Mouse (Mus musculus): ENCODE results near the gene Tcf23.

Gene Tcf23

DNA sequence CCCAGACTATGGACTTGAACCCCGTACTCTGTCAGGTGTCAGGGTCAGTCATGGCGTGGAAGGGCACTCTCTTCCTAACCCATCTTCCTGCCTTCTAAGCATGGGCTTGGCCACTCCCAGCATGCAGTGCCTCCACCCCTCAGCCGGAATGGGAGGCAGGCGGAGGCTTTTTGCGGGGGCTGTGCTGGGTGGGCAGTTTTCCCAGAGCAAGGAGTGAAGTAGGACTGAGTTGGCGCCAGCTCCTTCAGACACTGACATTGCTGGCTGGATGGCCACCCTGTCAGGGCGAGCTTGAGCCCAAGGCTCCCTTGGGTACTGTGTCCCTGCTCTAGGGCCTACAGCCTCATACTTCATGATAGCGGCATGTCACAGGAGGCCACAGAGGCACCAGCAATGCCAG, at the start of gene Tcf23:
Gene Tcf23 (plus strand): TSS at position 247 of the 400 bp plus-strand sequence.
- no peak for DNase-seq (ENCODE audit: low spot score)

GRCm38 (mm10) chr5:30918691-30919090, 49.8 kb upstream of the Tcf23 start:
- no peak for DNase-seq (ENCODE audit: low spot score)

DNA sequence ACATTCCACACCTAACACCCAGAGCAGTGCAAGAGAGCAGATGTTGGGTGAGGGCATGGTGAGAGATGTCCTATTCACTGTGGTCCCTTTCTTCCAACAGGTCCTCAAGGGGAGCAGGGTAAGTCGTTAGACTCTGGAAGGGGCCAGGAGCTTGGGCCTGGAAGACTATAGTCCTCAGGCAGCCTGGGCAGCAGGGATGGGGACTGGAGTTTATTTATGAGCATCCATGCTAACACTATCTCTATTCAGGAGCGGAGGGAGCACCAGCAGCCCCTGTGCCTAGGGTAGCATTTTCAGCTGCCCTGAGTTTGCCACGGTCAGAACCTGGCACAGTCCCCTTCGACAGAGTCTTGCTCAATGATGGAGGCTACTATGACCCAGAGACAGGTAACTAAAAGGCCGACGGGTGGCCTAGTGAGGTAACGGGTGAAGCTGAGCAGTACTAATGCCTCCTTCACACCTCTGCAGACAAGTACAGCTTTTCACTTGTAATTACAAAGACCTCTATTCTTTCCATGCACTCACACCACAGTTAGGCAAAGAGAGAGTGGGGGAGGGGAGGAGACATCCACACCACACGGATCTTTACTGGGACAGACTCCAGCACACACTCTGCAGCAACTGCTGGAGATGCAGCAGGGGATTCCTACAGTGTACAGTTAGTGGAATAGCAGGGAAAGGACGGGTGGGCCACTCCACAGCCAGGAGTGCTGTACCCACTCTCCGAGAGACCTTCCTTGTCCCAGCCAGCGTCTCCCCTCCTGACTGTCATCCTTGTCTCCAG, 48.4 kb upstream of the Tcf23 start:
- DNase-seq (ENCODE audit: low spot score) = no peak

- DNase-seq (ENCODE audit: low spot score) = no peak
These were observed 47.8 kb upstream of the Tcf23 start for GRCm38 (mm10) chr5:30920621-30921020.

DNA sequence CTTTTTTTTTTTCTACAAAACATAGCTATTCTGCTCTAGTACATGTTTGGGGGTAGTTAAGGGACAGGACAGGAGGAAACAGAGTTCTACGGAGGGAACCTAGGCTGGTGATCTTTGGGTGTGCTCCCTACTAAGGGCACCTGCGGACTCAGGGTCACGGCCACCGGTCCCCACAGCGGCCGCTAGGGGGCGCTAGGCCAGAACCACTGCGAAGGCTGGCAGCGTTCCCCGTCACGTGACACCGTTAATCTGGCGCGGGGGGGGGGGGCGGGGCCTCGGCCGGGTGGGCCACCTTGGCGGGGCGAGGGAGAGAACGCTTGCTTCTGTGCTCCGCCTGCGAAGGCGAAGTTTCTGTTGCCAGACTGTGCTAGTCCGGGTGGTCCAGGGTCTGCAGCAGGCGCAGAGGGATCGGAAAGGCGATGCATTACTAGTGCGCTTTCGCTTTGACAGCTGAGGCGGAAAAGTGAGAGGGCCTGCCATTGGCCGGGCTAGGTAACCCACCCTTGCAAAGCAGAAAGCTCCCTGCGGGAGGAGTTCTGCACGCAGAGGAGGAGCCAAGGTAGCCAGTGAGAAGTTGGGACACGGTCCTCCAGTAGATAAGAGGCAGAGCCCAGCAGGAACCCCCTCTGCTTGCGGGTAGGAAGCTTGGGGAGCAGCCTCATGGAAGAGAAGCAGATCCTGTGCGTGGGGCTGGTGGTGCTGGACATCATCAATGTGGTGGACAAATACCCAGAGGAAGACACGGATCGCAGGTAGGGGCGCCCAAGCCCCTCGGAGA, 47.0 kb upstream of the Tcf23 start, which contains the start of gene Khk:
Gene Khk (plus strand): TSS at position 176 of the 778 bp plus-strand sequence.
- DNase-seq (ENCODE audit: low spot score) = peak; percentile 89

GRCm38 (mm10) chr5:30922581-30923041, 45.9 kb upstream of the Tcf23 start:
- no peak for DNase-seq (ENCODE audit: low spot score)

GRCm38 (mm10) chr5:30923119-30923518, 45.3 kb upstream of the Tcf23 start:
- no peak for DNase-seq (ENCODE audit: low spot score)

GRCm38 (mm10) chr5:30924614-30925013, 43.8 kb upstream of the Tcf23 start:
- no peak for DNase-seq (ENCODE audit: low spot score)

GRCm38 (mm10) chr5:30925217-30925616, 43.2 kb upstream of the Tcf23 start:
- DNase-seq (ENCODE audit: low spot score) = no peak

DNA sequence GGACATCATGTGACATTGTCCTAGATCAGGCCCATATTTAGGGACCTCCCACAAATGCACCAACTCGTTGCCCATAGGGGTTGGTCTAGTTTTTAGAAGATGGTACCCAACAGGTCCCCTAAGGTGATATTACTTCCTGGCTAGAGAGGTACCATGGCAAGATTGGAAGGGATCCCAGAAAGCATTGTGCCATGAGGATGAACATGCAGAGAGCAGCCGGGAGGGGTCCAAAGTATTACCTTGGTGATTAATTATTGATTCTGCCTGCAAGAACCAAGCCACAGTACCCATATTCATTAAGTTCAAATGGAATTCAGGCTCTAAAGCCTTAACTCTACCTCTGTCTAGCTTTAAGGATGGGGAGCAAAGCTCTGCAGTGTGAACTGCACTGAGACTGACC, 42.4 kb upstream of the Tcf23 start:
- DNase-seq (ENCODE audit: low spot score) = no peak

GRCm38 (mm10) chr5:30927945-30928529, 40.4 kb upstream of the Tcf23 start:
- no peak for DNase-seq (ENCODE audit: low spot score)

DNA sequence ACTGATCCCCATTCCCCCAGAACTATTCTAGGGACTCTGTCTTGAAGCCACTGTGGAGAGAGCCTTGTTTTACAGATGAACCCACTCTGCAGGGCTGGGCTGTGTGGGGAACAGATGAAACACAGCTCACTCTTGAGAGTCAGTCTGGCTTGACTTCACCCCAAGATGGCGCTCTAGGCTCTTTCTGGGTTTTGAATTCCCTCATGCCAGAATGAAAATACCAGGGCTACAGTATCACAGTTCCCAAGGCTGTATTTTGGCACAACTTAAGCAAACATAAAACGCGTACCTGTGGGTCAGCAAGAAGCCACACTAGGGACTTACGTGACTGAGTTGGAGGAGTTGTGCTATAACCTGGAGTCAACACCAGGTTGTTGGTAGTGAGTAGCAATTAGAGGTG, 38.3 kb upstream of the Tcf23 start:
- peak; percentile 37 for DNase-seq (ENCODE audit: low spot score)

DNA sequence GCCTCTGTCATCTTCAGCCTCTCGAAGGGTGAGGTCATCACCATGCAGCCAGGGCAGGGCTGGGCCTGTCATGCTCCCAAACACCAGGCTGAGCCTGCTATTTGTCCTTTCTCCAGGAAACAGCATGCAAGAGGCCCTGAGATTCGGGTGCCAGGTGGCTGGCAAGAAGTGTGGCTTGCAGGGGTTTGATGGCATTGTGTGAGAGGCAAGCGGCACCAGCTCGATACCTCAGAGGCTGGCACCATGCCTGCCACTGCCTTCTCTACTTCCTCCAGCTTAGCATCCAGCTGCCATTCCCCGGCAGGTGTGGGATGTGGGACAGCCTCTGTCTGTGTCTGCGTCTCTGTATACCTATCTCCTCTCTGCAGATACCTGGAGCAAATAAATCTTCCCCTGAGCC, 37.6 kb upstream of the Tcf23 start:
- DNase-seq (ENCODE audit: low spot score) = no peak

DNA sequence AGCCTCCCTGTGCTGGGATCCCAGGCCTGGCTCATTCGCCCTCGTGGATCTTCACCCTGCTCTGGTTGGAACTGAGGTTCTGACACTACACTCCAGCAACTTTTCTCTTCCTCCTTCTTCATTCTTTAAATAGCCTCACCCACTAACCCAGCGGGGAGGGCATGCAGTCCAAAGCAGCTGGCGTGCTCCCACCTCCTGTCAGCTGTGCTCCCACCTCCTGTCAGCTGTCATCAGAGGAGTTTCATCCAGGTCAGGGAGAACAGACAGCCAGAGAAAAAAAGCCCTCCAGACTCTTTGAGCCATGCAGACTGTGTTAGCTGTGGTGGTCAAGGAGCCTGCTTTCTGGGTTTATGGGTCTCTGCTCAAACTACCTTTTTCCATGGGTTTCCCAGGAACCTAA, 37.1 kb upstream of the Tcf23 start:
- no peak for DNase-seq (ENCODE audit: low spot score)

DNA sequence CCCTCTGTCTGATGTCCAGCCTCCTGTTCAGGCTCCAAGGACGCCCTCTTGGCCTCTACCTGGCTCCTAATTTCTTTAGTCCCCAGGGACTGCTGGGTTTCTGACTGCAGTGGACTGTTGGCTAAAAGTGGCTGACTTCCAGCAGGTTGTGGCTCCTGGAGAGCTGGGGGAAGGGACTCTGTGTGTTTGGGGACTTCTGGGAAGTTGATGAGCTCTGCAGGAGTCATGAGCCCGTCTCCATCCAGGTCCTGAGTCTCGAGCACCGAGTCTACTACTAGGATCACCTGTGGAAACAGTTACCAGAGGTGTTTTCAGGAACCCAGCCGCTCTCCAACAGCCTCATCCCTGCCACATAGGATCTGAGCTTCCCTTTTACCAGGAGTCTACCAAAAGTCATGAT, 34.8 kb upstream of the Tcf23 start:
- DNase-seq (ENCODE audit: low spot score) = no peak

DNA sequence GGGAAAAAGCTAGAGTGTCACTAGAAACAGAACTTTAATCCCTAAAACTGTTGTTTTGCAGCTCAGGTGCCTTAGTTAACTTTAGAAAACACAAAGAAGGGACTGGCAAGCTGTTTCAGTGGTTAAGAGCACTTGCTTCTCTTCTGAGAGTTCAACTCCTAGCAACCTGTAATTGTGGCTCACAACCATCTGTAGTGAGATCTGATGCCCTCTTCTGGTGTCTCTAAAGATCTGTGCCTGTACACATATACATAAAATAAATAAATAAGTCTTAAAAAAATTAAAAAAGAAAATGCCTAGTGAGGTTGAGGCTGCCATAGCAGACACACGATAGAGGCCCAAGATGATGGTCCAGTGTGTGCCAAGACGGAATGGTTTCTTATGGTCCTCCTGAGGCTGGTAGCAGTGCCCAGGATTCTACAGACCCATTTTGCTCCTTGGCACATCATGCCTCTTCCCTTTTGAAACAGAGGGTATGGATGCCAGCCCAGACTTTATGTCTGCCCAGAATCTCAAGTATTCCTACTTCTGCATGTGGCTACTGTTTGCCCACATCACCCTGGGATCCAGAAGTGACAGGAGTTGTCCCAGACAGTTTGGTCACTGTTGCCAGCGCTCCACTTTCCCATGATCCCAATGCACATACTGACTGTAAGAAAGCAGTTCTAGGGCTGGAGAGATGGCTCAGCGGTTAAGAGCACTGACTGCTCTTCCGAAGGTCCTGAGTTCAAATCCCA, 33.6 kb upstream of the Tcf23 start:
- DNase-seq (ENCODE audit: low spot score) = no peak

DNA sequence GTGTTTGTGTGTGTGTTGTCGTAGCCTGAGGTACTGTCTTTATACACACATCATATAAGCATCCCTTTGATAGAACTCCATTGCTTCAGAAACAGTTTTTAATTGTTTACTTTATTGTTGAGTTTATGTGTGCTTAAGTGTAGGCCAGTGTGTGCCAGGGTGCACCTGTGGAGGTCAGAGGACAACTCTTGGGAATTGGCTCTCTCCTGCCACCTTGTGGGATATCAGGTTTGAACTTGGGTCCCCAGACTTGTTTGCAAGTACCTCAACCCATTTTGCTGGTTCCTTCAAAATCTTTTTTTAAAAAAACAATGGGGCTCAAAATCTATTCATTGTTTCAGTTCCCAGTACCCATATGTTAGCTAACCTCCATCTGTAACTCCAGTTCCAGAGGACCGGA, 25.5 kb upstream of the Tcf23 start:
- no peak for DNase-seq (ENCODE audit: low spot score)

DNA sequence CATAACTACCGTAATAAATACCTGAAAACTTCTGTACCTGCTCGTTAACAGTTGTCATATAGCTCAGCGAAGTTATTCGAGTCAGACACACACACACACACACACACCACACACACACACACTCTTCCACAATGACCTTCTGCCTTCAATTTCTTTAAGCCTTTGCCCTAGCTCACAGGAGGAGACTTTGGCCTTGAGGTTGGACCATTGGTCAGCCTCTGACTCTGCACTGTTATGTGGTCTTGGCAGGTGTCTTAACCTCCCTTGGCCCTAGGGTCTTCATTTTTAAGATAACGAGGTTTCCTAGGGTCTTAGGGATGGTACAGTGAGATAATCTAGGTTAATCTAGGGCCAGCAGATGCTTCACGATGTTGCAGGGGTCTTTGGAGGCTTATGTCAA, 24.1 kb upstream of the Tcf23 start:
- no peak for DNase-seq (ENCODE audit: low spot score)

DNA sequence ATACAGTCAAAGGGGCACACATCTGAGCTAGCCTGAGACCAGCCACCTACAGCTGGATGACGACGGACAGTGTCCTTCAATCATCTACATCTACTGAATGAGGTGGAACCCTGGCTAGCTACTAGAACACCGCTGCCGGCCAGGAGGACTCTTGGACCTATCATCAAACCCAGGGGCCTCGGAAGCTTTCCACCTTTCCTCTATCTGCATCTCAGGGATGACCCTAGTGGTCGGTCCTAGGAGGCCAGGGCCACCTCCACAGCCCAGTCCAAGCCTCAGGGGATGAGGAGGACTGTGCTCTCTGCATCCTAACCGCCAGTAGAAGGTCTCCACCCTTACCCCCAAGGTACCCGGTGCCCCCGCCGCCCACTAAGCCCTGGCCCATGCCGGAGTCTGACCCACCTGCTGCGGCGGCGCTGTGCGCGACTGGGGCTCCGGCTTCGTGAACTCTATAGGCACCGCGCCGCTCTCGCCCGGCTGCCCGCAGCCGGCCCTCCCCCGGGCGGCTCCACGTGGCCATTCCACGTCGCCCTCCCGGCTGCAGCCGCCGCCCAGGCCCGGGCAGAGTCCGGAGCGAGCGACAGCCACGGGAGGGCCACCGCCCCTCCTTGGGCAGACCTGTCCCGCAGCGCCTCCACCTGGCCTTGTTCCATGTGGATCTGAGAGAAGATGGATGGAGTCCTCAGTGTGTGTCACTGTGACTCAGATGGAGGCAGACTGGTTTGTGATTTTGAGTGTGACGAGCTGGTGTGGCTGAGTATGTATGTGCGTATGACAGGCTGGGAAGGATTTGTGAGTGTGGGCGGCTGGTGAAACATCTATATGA, 23.3 kb upstream of the Tcf23 start, which contains the start of gene Cgref1:
Gene Cgref1 (minus strand): TSS at position 636 of the 826 bp plus-strand sequence.
- peak; percentile 16 for DNase-seq (ENCODE audit: low spot score)

- no peak for DNase-seq (ENCODE audit: low spot score)
These were observed 19.8 kb upstream of the Tcf23 start for GRCm38 (mm10) chr5:30948620-30949019.

DNA sequence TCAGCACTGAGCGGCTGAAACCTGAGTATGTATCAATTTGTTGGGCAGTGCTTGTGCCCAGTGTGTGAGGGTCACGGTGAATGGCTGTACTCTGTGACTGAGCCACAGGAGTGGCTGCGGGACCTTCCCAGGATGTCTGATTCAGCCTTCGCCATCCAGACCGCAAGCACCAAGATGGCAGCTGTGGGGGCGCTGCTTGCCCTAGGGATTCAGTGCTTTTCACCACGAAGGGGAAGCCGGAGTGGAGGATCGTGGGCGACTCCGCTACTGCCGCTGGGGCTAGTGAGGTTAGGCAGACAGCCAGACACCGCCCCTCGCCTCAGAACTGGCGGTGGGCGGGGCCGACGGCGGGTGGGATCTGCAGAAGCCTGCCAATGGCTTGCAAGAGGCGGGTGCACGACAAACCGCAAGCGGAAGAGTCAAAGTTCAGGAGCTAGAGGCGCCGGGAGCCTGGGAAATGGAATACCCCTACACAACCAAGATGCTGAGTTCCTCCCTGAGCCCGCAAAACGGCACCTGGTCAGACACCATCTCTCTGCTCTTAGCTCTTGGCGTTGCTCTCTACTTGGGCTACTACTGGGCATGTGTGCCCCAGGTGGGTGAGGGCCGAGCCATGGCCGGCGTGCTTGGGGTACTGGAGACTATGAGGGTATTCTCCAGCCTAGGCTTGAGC, 18.7 kb upstream of the Tcf23 start:
- DNase-seq (ENCODE audit: low spot score) = peak; percentile 92
